Mouse (Mus musculus) CH12.LX (cell line): Measurements from ENCODE around the gene Megf11. TPM values are rescaled to one million over a fixed set of nuclear protein-coding genes. Genes with fewer than 3 reads are reported as not detected.

Source experiments
- DNase-seq: peaks from one replicate; pipeline ENCODE4 v3.0.0-alpha.2; 2013; ENCODE audit errors: extremely low read depth
- H3K27ac ChIP-seq: 2 replicates; pipeline ENCODE4 v1.5.1; 2012; ENCODE audit warnings: low read depth, mild to moderate bottlenecking, control low read depth, moderate library complexity; ENCODE audit not compliant: insufficient read depth
- H3K27me3 ChIP-seq: replicated peaks from 2 replicates; pipeline ENCODE3; 2012; ENCODE audit warnings: inconsistent platforms
- H3K36me3 ChIP-seq, 2 experiments: replicated peaks in 1 of 2; 2 replicates each; pipeline versions ENCODE3 to v1.6.1; 2012; ENCODE audit warnings: inconsistent platforms in 1 of 2, low read length in 1 of 2, mild to moderate bottlenecking in 1 of 2, mixed read lengths in 1 of 2, moderate library complexity in 1 of 2; ENCODE audit not compliant: control insufficient read depth in 1 of 2, insufficient read depth in 1 of 2
- H3K4me1 ChIP-seq, 2 experiments: 2 replicates each; pipeline ENCODE4 v1.6.1; 2012; ENCODE audit warnings: inconsistent platforms in 1 of 2, moderate library complexity in 1 of 2; ENCODE audit not compliant: insufficient read depth in 2 of 2, control insufficient read depth in 1 of 2
- H3K4me2 ChIP-seq: 2 replicates; pipeline ENCODE4 v1.6.1; 2012; ENCODE audit warnings: low read depth, mild to moderate bottlenecking, control low read depth; ENCODE audit not compliant: poor library complexity, insufficient read depth, severe bottlenecking
- H3K4me3 ChIP-seq, 3 experiments: fragments of 150-350 bp in 1 of 3; sonication (generic) in 1 of 3; replicated peaks in 1 of 3; 2 replicates each; pipeline versions ENCODE3 to v1.5.1; 2011 to 2012; ENCODE audit warnings: low read depth in 2 of 3, low read length in 2 of 3, mild to moderate bottlenecking in 2 of 3, moderate library complexity in 2 of 3, control low read depth in 1 of 3, improper control_type of control experiment in 1 of 3, inconsistent platforms in 1 of 3, mixed read lengths in 1 of 3; ENCODE audit not compliant: poor library complexity in 1 of 3
- H3K79me2 ChIP-seq: replicated peaks from 2 replicates; pipeline ENCODE4 v1.6.1; 2012; ENCODE audit warnings: mild to moderate bottlenecking, moderate library complexity; ENCODE audit not compliant: control insufficient read depth, poor library complexity, insufficient read depth, severe bottlenecking; ENCODE audit errors: extremely low read depth
- H3K9ac ChIP-seq: 2 replicates; pipeline ENCODE4 v1.6.1; 2012; ENCODE audit warnings: low read depth, mild to moderate bottlenecking, control low read depth, moderate library complexity; ENCODE audit not compliant: insufficient read depth
- H3K9me3 ChIP-seq: replicated peaks from 2 replicates; pipeline ENCODE3; 2012; ENCODE audit warnings: low read length, inconsistent platforms, mixed read lengths
- BHLHE40 ChIP-seq: IDR thresholded peaks from 2 replicates; pipeline ENCODE4 v1.6.1; 2011; ENCODE audit warnings: mild to moderate bottlenecking, low read depth, low read length, improper control_type of control experiment
- CHD1 ChIP-seq: IDR thresholded peaks from 2 replicates; pipeline ENCODE4 v1.6.1; 2012; ENCODE audit warnings: low read depth, low read length, improper control_type of control experiment, inconsistent platforms
- CHD2 ChIP-seq: IDR thresholded peaks from 2 replicates; pipeline ENCODE4 v1.6.1; 2011; ENCODE audit warnings: low read length, improper control_type of control experiment
- CTCF ChIP-seq, 2 experiments: IDR thresholded peaks in 1 of 2; conservative IDR thresholded peaks in 1 of 2; 2 replicates each; pipeline ENCODE4 v1.5.1; 2011 to 2012; ENCODE audit warnings: low read depth in 2 of 2, low read length in 2 of 2, improper control_type of control experiment in 1 of 2, inconsistent platforms in 1 of 2, mild to moderate bottlenecking in 1 of 2, moderate library complexity in 1 of 2
- E2F4 ChIP-seq: IDR thresholded peaks from 2 replicates; pipeline ENCODE4 v1.6.1; 2011; ENCODE audit warnings: low read depth, low read length, improper control_type of control experiment; ENCODE audit not compliant: insufficient replicate concordance
- ELF1 ChIP-seq: IDR thresholded peaks from 2 replicates; pipeline ENCODE4 v1.6.1; 2014; ENCODE audit warnings: low read depth, mild to moderate bottlenecking, inconsistent platforms, low read length, improper control_type of control experiment
- EP300 ChIP-seq: IDR thresholded peaks from 2 replicates; pipeline ENCODE4 v1.6.1; 2011; ENCODE audit warnings: low read length, improper control_type of control experiment
- ETS1 ChIP-seq: conservative IDR thresholded peaks from 2 replicates; pipeline ENCODE4 v1.6.1; 2012; ENCODE audit warnings: low read depth, mild to moderate bottlenecking, inconsistent platforms, low read length, improper control_type of control experiment, moderate library complexity
- GABPA ChIP-seq: IDR thresholded peaks from 2 replicates; pipeline ENCODE4 v1.6.1; 2012; ENCODE audit warnings: low read depth, low read length, improper control_type of control experiment, inconsistent platforms; ENCODE audit not compliant: insufficient replicate concordance
- HCFC1 ChIP-seq: IDR thresholded peaks from 2 replicates; pipeline ENCODE4 v1.6.1; 2012; ENCODE audit warnings: low read depth, mild to moderate bottlenecking, inconsistent platforms, low read length, improper control_type of control experiment
- IRF4 ChIP-seq: IDR thresholded peaks from 2 replicates; pipeline ENCODE4 v1.6.1; 2014; ENCODE audit warnings: low read depth, mild to moderate bottlenecking, inconsistent platforms, low read length, improper control_type of control experiment
- JUND ChIP-seq: conservative IDR thresholded peaks from 2 replicates; pipeline ENCODE4 v1.6.1; 2011; ENCODE audit warnings: low read depth, low read length, improper control_type of control experiment
- KAT2A ChIP-seq: IDR thresholded peaks from 2 replicates; pipeline ENCODE4 v1.6.1; 2012; ENCODE audit warnings: low read length, improper control_type of control experiment, inconsistent platforms; ENCODE audit not compliant: insufficient replicate concordance
- MAFK ChIP-seq: IDR thresholded peaks from 2 replicates; pipeline ENCODE4 v1.6.1; 2011; ENCODE audit warnings: low read length, improper control_type of control experiment; ENCODE audit not compliant: insufficient replicate concordance
- MAX ChIP-seq: IDR thresholded peaks from 2 replicates; pipeline ENCODE4 v1.6.1; 2011; ENCODE audit warnings: low read length, improper control_type of control experiment
- MAZ ChIP-seq: IDR thresholded peaks from 2 replicates; pipeline ENCODE4 v1.6.1; 2012; ENCODE audit warnings: low read depth, mild to moderate bottlenecking, inconsistent platforms, low read length, improper control_type of control experiment, moderate library complexity
- MEF2A ChIP-seq: IDR thresholded peaks from 2 replicates; pipeline ENCODE4 v1.6.1; 2014; ENCODE audit warnings: low read depth, mild to moderate bottlenecking, inconsistent platforms, low read length, improper control_type of control experiment, borderline replicate concordance
- MXI1 ChIP-seq: IDR thresholded peaks from 2 replicates; pipeline ENCODE4 v1.6.1; 2011; ENCODE audit warnings: mild to moderate bottlenecking, low read depth, low read length, improper control_type of control experiment
- MYC ChIP-seq: IDR thresholded peaks from 2 replicates; pipeline ENCODE4 v1.6.1; 2011; ENCODE audit warnings: low read depth, mild to moderate bottlenecking, improper control_type of control experiment, low read length
- NELFE ChIP-seq: IDR thresholded peaks from 2 replicates; pipeline ENCODE4 v1.6.1; 2011; ENCODE audit warnings: low read depth, low read length, improper control_type of control experiment
- PAX5 ChIP-seq: IDR thresholded peaks from 2 replicates; pipeline ENCODE4 v1.6.1; 2012; ENCODE audit warnings: low read length, inconsistent platforms, mixed read lengths
- POLR2A ChIP-seq: IDR thresholded peaks from 2 replicates; pipeline ENCODE4 v1.6.1; 2011; ENCODE audit warnings: low read depth, mild to moderate bottlenecking, improper control_type of control experiment, low read length
- POLR2AphosphoS2 ChIP-seq: IDR thresholded peaks from 2 replicates; pipeline ENCODE4 v1.6.1; 2011; ENCODE audit warnings: low read depth, low read length, improper control_type of control experiment
- RAD21 ChIP-seq: IDR thresholded peaks from 2 replicates; pipeline ENCODE4 v1.6.1; 2011; ENCODE audit warnings: low read depth, mild to moderate bottlenecking, low read length, improper control_type of control experiment, moderate library complexity
- RCOR1 ChIP-seq: conservative IDR thresholded peaks from 2 replicates; pipeline ENCODE4 v1.6.1; 2012; ENCODE audit warnings: low read depth, mild to moderate bottlenecking, inconsistent platforms, low read length, improper control_type of control experiment
- SIN3A ChIP-seq: IDR thresholded peaks from 2 replicates; pipeline ENCODE4 v1.6.1; 2012; ENCODE audit warnings: low read length, improper control_type of control experiment, inconsistent platforms
- TBP ChIP-seq: conservative IDR thresholded peaks from 2 replicates; pipeline ENCODE4 v1.6.1; 2011; ENCODE audit warnings: low read depth, low read length, improper control_type of control experiment
- TCF12 ChIP-seq: IDR thresholded peaks from 2 replicates; pipeline ENCODE4 v1.6.1; 2014; ENCODE audit warnings: low read depth, mild to moderate bottlenecking, inconsistent platforms, low read length, improper control_type of control experiment
- USF1 ChIP-seq: IDR thresholded peaks from 2 replicates; pipeline ENCODE4 v1.6.1; 2014; ENCODE audit warnings: low read depth, mild to moderate bottlenecking, inconsistent platforms, low read length, improper control_type of control experiment
- USF2 ChIP-seq: conservative IDR thresholded peaks from 2 replicates; pipeline ENCODE4 v1.6.1; 2011; ENCODE audit warnings: low read depth, low read length, improper control_type of control experiment
- ZKSCAN1 ChIP-seq: IDR thresholded peaks from 2 replicates; pipeline ENCODE4 v1.6.1; 2012; ENCODE audit warnings: low read depth, inconsistent platforms, low read length, improper control_type of control experiment, borderline replicate concordance
- ZMIZ1 ChIP-seq: IDR thresholded peaks from 2 replicates; pipeline ENCODE4 v1.6.1; 2012; ENCODE audit warnings: low read depth, mild to moderate bottlenecking, inconsistent platforms, low read length, improper control_type of control experiment
- dilution Hi-C: fragments of 300-500 bp; cut with MboI; formaldehyde crosslinking; loops from 2 replicates; pipeline ENCODE4 v1.14.3; 2020; ENCODE audit warnings: low sequenced_read_pairs; ENCODE audit not compliant: extremely low pct_unique_long_range_greater_than_20kb, extremely low pct_ligation_motif_present
- in situ Hi-C: fragments of 300-500 bp; cut with MboI; formaldehyde crosslinking; loops from 3 replicates; pipeline ENCODE4 v1.14.3; 2019; ENCODE audit warnings: low sequenced_read_pairs, low pct_ligation_motif_present, low pct_unique_long_range_greater_than_20kb, mixed read lengths
- polyA plus RNA-seq: library from polyadenylated mRNA; unstranded; fragments of >175 nt; gene quantifications from 2 replicates; pipeline ENCODE4 v1.2.1, GENCODE M21; 2012; ENCODE audit warnings: low read depth; ENCODE audit not compliant: insufficient read length
- total RNA-seq, 2 experiments: library from RNA; depleted of rRNA; stranded (reverse); fragments of 300-350 nt in 1 of 2; fragments of >200 nt in 1 of 2; gene quantifications; 2 replicates each; pipeline ENCODE4 v1.2.3; 2012 to 2014

Megf11 gene
- total and polyA plus RNA-seq, 3 experiments, result 0.04 to 0.59 TPM; not detected in 1

DNA sequence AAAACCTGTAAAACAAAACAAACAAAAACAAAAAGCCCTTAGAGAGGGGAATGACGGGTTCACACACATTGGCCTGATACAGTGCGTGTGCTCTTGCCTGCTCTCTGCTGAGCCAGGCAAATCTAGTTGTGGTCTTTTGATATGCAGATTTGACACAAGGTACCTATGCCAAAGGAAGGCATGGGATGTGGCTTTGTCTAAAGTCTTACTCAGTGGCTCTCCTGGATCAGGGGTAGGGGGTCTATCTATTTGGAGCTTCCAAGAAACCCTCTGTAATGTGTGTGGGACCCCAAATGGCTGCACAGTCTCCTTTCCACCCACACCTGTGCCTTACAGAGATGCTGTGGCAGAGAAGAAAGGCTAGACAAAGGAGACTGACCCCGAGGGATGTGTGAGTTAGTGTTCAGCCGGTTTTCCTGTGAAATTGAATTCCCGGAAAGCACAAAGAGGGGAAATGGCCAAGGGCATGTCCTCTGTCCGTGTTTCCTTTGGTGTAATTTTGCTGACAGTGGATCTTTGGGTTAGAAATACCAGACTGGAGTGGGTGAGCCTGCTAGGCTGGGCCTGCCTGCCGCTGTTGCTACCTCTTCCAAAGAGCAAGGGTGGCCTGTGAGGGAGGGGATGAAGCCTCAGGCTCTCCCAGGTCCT, 161.0 kb downstream of the Megf11 start:
- DNase-seq, result no peak
- H3K79me2 ChIP-seq, result no peaks in the 10 kb centered on the region
- H3K27ac ChIP-seq, result no peak overlapping the region
- dilution Hi-C loops, result no loop called here
- H3K27me3 ChIP-seq, result peaks cover 2% of the 10 kb centered on the region
- H3K4me2 ChIP-seq, result no peak overlapping the region
- peaks cover 5 to 24% of the 10 kb centered on the region in 2 experiments for H3K4me1 ChIP-seq
- no peak for TF ChIP-seq CHD1
- no peak for TF ChIP-seq IRF4
- no peak for TF ChIP-seq EP300
- no peak for TF ChIP-seq MAFK
- TF ChIP-seq MYC, result no peak
- no peak for TF ChIP-seq USF1
- no peak for TF ChIP-seq CHD2
- no peak for TF ChIP-seq KAT2A
- TF ChIP-seq RCOR1, result no peak
- no peak for TF ChIP-seq USF2
- no peak for TF ChIP-seq RAD21
- TF ChIP-seq POLR2AphosphoS2, result no peak
- no peak for TF ChIP-seq POLR2A
- no peak for TF ChIP-seq PAX5
- no peak for TF ChIP-seq ZMIZ1
- no peak for TF ChIP-seq JUND
- TF ChIP-seq, all 38 proteins: peak for 0
- H3K9ac ChIP-seq, result no peak overlapping the region
- no peak overlapping the region for H3K4me3 ChIP-seq
- in situ Hi-C loops, result no loop called here
- H3K36me3 ChIP-seq, result no peaks in the 10 kb centered on the region
- no peaks in the 10 kb centered on the region for H3K9me3 ChIP-seq

DNA sequence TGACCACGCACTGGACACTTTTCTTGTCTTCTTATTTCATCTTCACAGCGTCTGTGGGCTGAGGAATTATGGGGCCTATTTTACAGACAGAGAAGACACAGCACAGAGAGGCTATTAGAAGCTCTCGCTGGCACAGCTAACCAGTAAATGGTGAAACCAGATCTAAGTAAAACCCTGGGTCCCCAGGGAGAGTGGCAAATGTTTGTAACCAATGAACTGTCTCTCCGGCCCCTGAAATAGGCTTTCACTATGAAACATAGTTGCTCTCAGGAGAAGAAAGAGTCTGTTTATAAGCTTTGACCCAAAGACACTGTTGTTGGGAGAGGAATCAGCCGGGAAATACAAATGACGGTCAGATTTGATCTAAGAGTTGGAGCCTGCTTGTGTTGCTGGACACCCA, 162.9 kb downstream of the Megf11 start:
- no peak overlapping the region for H3K4me3 ChIP-seq
- no peak overlapping the region for H3K9ac ChIP-seq
- dilution Hi-C loops (no loop called here), in situ Hi-C loops (no loop called here)
- DNase-seq, result peak; percentile 84
- peak overlapping the region; percentile 42; the same call in 1 of the 2 replicates for H3K4me2 ChIP-seq
- no peaks in the 10 kb centered on the region for H3K79me2 ChIP-seq
- no peaks in the 10 kb centered on the region for H3K9me3 ChIP-seq
- H3K27ac ChIP-seq, result no peak overlapping the region
- no peaks in the 10 kb centered on the region for H3K36me3 ChIP-seq
- H3K27me3 ChIP-seq, result peaks cover 5% of the 10 kb centered on the region
- H3K4me1 ChIP-seq, result peaks cover 5 to 30% of the 10 kb centered on the region in 2 experiments
- TF ChIP-seq SIN3A (no peak), CTCF (conservative IDR thresholded peaks at IDR 0.05 in 1 of 2, IDR thresholded peaks at IDR 0.05 in 1 of 2; ENCODE audit: low read depth in 2 of 2, low read length in 2 of 2) (no peak), IRF4 (peak; percentile 82), EP300 (peak; percentile 61), TBP (no peak), USF2 (no peak), CHD1 (no peak), BHLHE40 (no peak), GABPA (no peak), ETS1 (peak; percentile 17; the same call in 1 of the 2 replicates), POLR2A (no peak), MAFK (0 out of 2 replicates have a peak, but pooled peaks have one; percentile 30), MAZ (no peak), JUND (0 out of 2 replicates have a peak, but pooled peaks have one; percentile 29), USF1 (no peak), ZKSCAN1 (no peak), NELFE (no peak), ELF1 (no peak), MAX (no peak), E2F4 (no peak), HCFC1 (no peak), MEF2A (peak; percentile 67; the same call in 1 of the 2 replicates), TCF12 (no peak), MXI1 (no peak), MYC (no peak)
